In the genomic region with DNA sequence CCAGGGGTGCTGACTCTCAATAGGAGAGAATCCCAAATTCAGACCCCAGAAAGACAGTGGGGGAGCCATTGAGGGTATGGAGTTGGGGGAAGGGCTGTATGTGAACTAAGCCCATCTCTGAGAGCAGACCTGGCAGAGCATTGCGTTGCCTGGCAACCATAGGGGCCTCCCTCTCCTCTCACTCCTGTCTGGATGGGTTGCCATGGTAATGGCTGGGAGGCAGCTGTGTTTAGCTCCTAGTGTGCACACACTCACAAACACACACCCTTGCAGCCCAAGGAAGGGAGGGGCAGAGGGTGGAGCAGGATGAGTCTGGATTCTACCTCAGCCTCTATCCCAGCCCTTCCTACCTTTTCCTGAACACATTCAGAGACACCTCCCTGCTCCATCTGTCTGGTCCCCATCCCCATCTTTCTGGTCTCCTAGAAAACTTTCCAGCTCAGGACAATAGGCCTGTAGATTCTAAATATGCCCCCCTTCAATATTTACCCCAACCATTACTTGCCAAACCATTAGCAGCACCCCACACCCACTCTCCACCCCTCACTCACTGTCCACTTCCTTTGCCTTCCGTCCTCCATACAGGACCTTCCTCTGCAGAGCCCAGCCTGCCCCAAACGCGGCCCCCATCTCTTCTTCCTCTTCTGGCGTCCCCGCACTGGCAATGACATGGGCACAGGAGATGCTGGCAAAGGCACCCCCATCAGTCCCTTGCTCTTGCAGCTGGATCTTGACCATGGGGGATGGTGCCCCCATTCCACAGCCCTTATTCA, we compare ENCODE assay signal across 8 mouse cellular contexts. TPM values are rescaled to one million over a fixed set of nuclear protein-coding genes. Genes with fewer than 3 reads are reported as not detected.
DNase-seq lines count a peak whose midpoint lies in the region; ATAC-seq lines count a peak whose summit lies in the region.

No protein-coding gene starts in this region.

- 64% methylated on average over 6 of the region's 6 CpGs for WGBS in lung, embryonic 16.5 days
- 63% methylated on average over 6 of the region's 6 CpGs for WGBS in hindbrain, embryonic 11.5 days
- WGBS in liver, embryonic 12.5 days (ENCODE audit: insufficient replicate concordance), result 61% methylated on average over 6 of the region's 6 CpGs

- 0 out of 2 replicates have a peak overlapping the region, but pooled peaks have one; percentile 11 for H3K9ac ChIP-seq in lung, embryonic 16.5 days (ENCODE audit: low read length)
- H3K9ac ChIP-seq in hindbrain, embryonic 11.5 days (ENCODE audit: low read depth, low read length), result peak overlapping the region; percentile 52
- no peak overlapping the region for H3K9ac ChIP-seq in liver, embryonic 12.5 days

- no peak for DNase-seq in lung, adult 18-20 months
- peak; percentile 95 for DNase-seq in hindbrain, embryonic 11.5 days (ENCODE audit: low spot score)
- peak; percentile 92 for DNase-seq in left cerebral cortex, postnatal 4 days
- peak; percentile 49 for DNase-seq in retina, postnatal 7 days (ENCODE audit: low read depth, low spot score)
- DNase-seq in lung, postnatal 36 days, result no peak

- 0 out of 2 replicates have a peak, but pooled peaks have one; percentile 21 for ATAC-seq in lung, embryonic 16.5 days (ENCODE audit: low read depth)
- ATAC-seq in hindbrain, embryonic 11.5 days (ENCODE audit: low FRiP score), result peak; percentile 96
- no peak for ATAC-seq in liver, embryonic 12.5 days
- no peak for ATAC-seq in CD4-positive, CD25-positive, alpha-beta regulatory T cell, adult 4 months

- no peaks in the 10 kb centered on the region; the same call in 1 of the 2 replicates for H3K4me1 ChIP-seq in lung, embryonic 16.5 days (replicated peaks; ENCODE audit: control insufficient read depth, insufficient read depth, low read length)
- H3K4me1 ChIP-seq in hindbrain, embryonic 11.5 days (replicated peaks; ENCODE audit: control insufficient read depth, insufficient read depth, low read length), result peaks cover 20% of the 10 kb centered on the region
- peaks cover 33% of the 10 kb centered on the region for H3K4me1 ChIP-seq in liver, embryonic 12.5 days

- intact Hi-C loops in left cerebral cortex, postnatal 4 days (cut with DNase I), result no loop called here

- peaks cover 12% of the 10 kb centered on the region for H3K36me3 ChIP-seq in lung, embryonic 16.5 days (ENCODE audit: control insufficient read depth, insufficient read depth, low read length)
- H3K36me3 ChIP-seq in hindbrain, embryonic 11.5 days (ENCODE audit: control insufficient read depth, insufficient read depth, low read length), result no peaks in the 10 kb centered on the region
- peaks cover 9% of the 10 kb centered on the region; the same call in 1 of the 2 replicates for H3K36me3 ChIP-seq in liver, embryonic 12.5 days

- H3K27ac ChIP-seq in lung, embryonic 16.5 days (ENCODE audit: low read length), result no peak overlapping the region
- peak overlapping the region; percentile 95 for H3K27ac ChIP-seq in hindbrain, embryonic 11.5 days (ENCODE audit: low read depth, low read length)
- no peak overlapping the region for H3K27ac ChIP-seq in liver, embryonic 12.5 days

- H3K27me3 ChIP-seq in lung, embryonic 16.5 days (ENCODE audit: control insufficient read depth, insufficient read depth, low read depth, low read length), result no peaks in the 10 kb centered on the region
- H3K27me3 ChIP-seq in hindbrain, embryonic 11.5 days (ENCODE audit: control insufficient read depth, insufficient read depth, low read length), result no peaks in the 10 kb centered on the region
- H3K27me3 ChIP-seq in liver, embryonic 12.5 days (replicated peaks), result peaks cover 44% of the 10 kb centered on the region

- H3K4me3 ChIP-seq in lung, embryonic 16.5 days (ENCODE audit: low read length), result no peak overlapping the region
- H3K4me3 ChIP-seq in hindbrain, embryonic 11.5 days (ENCODE audit: low read depth, low read length), result no peak overlapping the region
- no peak overlapping the region for H3K4me3 ChIP-seq in liver, embryonic 12.5 days

- H3K9me3 ChIP-seq in lung, embryonic 16.5 days (ENCODE audit: control insufficient read depth, low read length), result no peaks in the 10 kb centered on the region
- no peaks in the 10 kb centered on the region for H3K9me3 ChIP-seq in hindbrain, embryonic 11.5 days (ENCODE audit: control insufficient read depth, low read length)
- H3K9me3 ChIP-seq in liver, embryonic 12.5 days (replicated peaks), result no peaks in the 10 kb centered on the region

- H3K4me2 ChIP-seq in lung, embryonic 16.5 days (ENCODE audit: low read depth, low read length), result no peak overlapping the region
- H3K4me2 ChIP-seq in hindbrain, embryonic 11.5 days (replicated peaks; ENCODE audit: low read depth, low read length), result peak overlapping the region; percentile 28
- H3K4me2 ChIP-seq in liver, embryonic 12.5 days, result no peak overlapping the region

RNA-seq across cellular contexts. Expression of a gene that starts 6.9 kb away (rescaled TPM):
- polyA plus RNA-seq in lung, embryonic 16.5 days (2015; fragmentation: Nextera tagmentation; extraction: Ambion mirVana), result 1.6 and 1.9 TPM in 2 replicates
- 2.9 and 5.3 TPM in 2 replicates for polyA plus RNA-seq in hindbrain, embryonic 11.5 days (2014; fragmentation: Nextera tagmentation; extraction: Ambion mirVana)
- total RNA-seq in left cerebral cortex, postnatal 4 days (2021), result 100 to 1,000 TPM; 195 to 197 TPM
- 0.33 and 0.38 TPM in 2 replicates for polyA plus RNA-seq in liver, embryonic 12.5 days (2016; fragmentation: Nextera tagmentation; extraction: Ambion mirVana)
- under 1 TPM in 1 of 2 experiments, not detected in 1; 0.11 TPM for polyA plus RNA-seq in CD4-positive, CD25-positive, alpha-beta regulatory T cell, adult 4 months (2017; shearing (Covaris generic))

RNA-seq across cellular contexts. Expression of a gene that starts 11.1 kb away (rescaled TPM):
- polyA plus RNA-seq in lung, embryonic 16.5 days (2015; fragmentation: Nextera tagmentation; extraction: Ambion mirVana), result 140 and 146 TPM in 2 replicates
- 56.4 and 64.0 TPM in 2 replicates for polyA plus RNA-seq in hindbrain, embryonic 11.5 days (2014; fragmentation: Nextera tagmentation; extraction: Ambion mirVana)
- 10 to 100 TPM; 61.6 to 71.9 TPM for total RNA-seq in left cerebral cortex, postnatal 4 days (2021)
- polyA plus RNA-seq in liver, embryonic 12.5 days (2016; fragmentation: Nextera tagmentation; extraction: Ambion mirVana), result 96.0 and 99.2 TPM in 2 replicates
- polyA plus RNA-seq in CD4-positive, CD25-positive, alpha-beta regulatory T cell, adult 4 months (2017; shearing (Covaris generic)), result 10 to 100 TPM; 49.6 to 62.4 TPM

RNA-seq across cellular contexts. Expression of a gene that starts 44.2 kb away (rescaled TPM):
- 25.9 and 30.5 TPM in 2 replicates for polyA plus RNA-seq in lung, embryonic 16.5 days (2015; fragmentation: Nextera tagmentation; extraction: Ambion mirVana)
- 64.9 and 78.4 TPM in 2 replicates for polyA plus RNA-seq in hindbrain, embryonic 11.5 days (2014; fragmentation: Nextera tagmentation; extraction: Ambion mirVana)
- 10 to 100 TPM; 28.4 to 38.6 TPM for total RNA-seq in left cerebral cortex, postnatal 4 days (2021)
- 38.6 and 39.2 TPM in 2 replicates for polyA plus RNA-seq in liver, embryonic 12.5 days (2016; fragmentation: Nextera tagmentation; extraction: Ambion mirVana)
- 1 to 10 TPM; 6.9 to 7.0 TPM for polyA plus RNA-seq in CD4-positive, CD25-positive, alpha-beta regulatory T cell, adult 4 months (2017; shearing (Covaris generic))

RNA-seq across cellular contexts. Expression of a gene that starts 49.9 kb away (rescaled TPM):
- 14.2 and 16.3 TPM in 2 replicates for polyA plus RNA-seq in lung, embryonic 16.5 days (2015; fragmentation: Nextera tagmentation; extraction: Ambion mirVana)
- 13.7 TPM in 2 replicates for polyA plus RNA-seq in hindbrain, embryonic 11.5 days (2014; fragmentation: Nextera tagmentation; extraction: Ambion mirVana)
- 10 to 100 TPM; 23.9 to 24.7 TPM for total RNA-seq in left cerebral cortex, postnatal 4 days (2021)
- polyA plus RNA-seq in liver, embryonic 12.5 days (2016; fragmentation: Nextera tagmentation; extraction: Ambion mirVana), result 44.3 and 47.2 TPM in 2 replicates
- 10 to 100 TPM; 14.3 to 15.7 TPM for polyA plus RNA-seq in CD4-positive, CD25-positive, alpha-beta regulatory T cell, adult 4 months (2017; shearing (Covaris generic))

RNA-seq across cellular contexts. Expression of a gene that starts 53.0 kb away (rescaled TPM):
- polyA plus RNA-seq in lung, embryonic 16.5 days (2015; fragmentation: Nextera tagmentation; extraction: Ambion mirVana), result 10.0 and 10.5 TPM in 2 replicates
- 9.9 and 14.9 TPM in 2 replicates for polyA plus RNA-seq in hindbrain, embryonic 11.5 days (2014; fragmentation: Nextera tagmentation; extraction: Ambion mirVana)
- total RNA-seq in left cerebral cortex, postnatal 4 days (2021), result 10 to 100 TPM; 32.9 to 35.2 TPM
- 9.0 and 9.2 TPM in 2 replicates for polyA plus RNA-seq in liver, embryonic 12.5 days (2016; fragmentation: Nextera tagmentation; extraction: Ambion mirVana)
- polyA plus RNA-seq in CD4-positive, CD25-positive, alpha-beta regulatory T cell, adult 4 months (2017; shearing (Covaris generic)), result 10 to 100 TPM; 27.5 to 32.3 TPM

Comparison
In these comparisons a context has a peak if more than half of its experiments do, and no peak if none do; other contexts are left out.
1. ATAC-seq: peak in lung, embryonic 16.5 days (single experiment) and hindbrain, embryonic 11.5 days (single experiment); none in liver, embryonic 12.5 days (single experiment) and CD4-positive, CD25-positive, alpha-beta regulatory T cell, adult 4 months (single experiment).
2. DNase-seq: peak in hindbrain, embryonic 11.5 days (single experiment), left cerebral cortex, postnatal 4 days (single experiment) and retina, postnatal 7 days (single experiment); none in lung, adult 18-20 months (0 of 2) and lung, postnatal 36 days (single experiment).